Mouse (Mus musculus): ENCODE data around the gene Otol1. TPM values are rescaled to one million over a fixed set of nuclear protein-coding genes. Genes with fewer than 3 reads are reported as not detected.
A peak's percentile ranks its signal among the peaks of the same experiment; 100 is the strongest.

Gene Otol1
- total RNA-seq (2014; fragmentation: Nextera tagmentation) (not detected in 2 replicates), total RNA-seq (2017) (not detected in 2 replicates)

GRCm38 (mm10) chr3:70007313-70007712 is at the start of gene Otol1:
Gene Otol1, plus strand, starts transcription at chr3:70007613.
- no peak for ATAC-seq (replicated peaks; ENCODE audit: poor library complexity, severe bottlenecking)

- ATAC-seq (replicated peaks; ENCODE audit: poor library complexity, severe bottlenecking), result peak; percentile 62; the same call in 1 of the 2 replicates
Measured at GRCm38 (mm10) chr3:69962187-69962586, 45.2 kb upstream of the Otol1 start.

GRCm38 (mm10) chr3:69971482-69972097 is 35.8 kb upstream of the Otol1 start:
- no peak for ATAC-seq (replicated peaks; ENCODE audit: poor library complexity, severe bottlenecking)

GRCm38 (mm10) chr3:69978092-69978491 is 29.3 kb upstream of the Otol1 start:
- peak; percentile 70 for ATAC-seq (replicated peaks; ENCODE audit: poor library complexity, severe bottlenecking)

GRCm38 (mm10) chr3:69993806-69994205 is 13.6 kb upstream of the Otol1 start:
- ATAC-seq (replicated peaks; ENCODE audit: poor library complexity, severe bottlenecking), result no peak

GRCm38 (mm10) chr3:70001540-70001939 is 5.9 kb upstream of the Otol1 start:
- no peak for ATAC-seq (replicated peaks; ENCODE audit: poor library complexity, severe bottlenecking)

- no peak for ATAC-seq (replicated peaks; ENCODE audit: poor library complexity, severe bottlenecking)
Measured at GRCm38 (mm10) chr3:70003126-70003764, 4.2 kb upstream of the Otol1 start.

GRCm38 (mm10) chr3:70003955-70004354 is 3.5 kb upstream of the Otol1 start:
- no peak for ATAC-seq (replicated peaks; ENCODE audit: poor library complexity, severe bottlenecking)

- no peak for ATAC-seq (replicated peaks; ENCODE audit: poor library complexity, severe bottlenecking)
Measured at GRCm38 (mm10) chr3:70004379-70004778, 3.0 kb upstream of the Otol1 start.

GRCm38 (mm10) chr3:70012641-70013040 is 5.2 kb downstream of the Otol1 start:
- ATAC-seq (replicated peaks; ENCODE audit: poor library complexity, severe bottlenecking), result no peak

GRCm38 (mm10) chr3:70026605-70027004 is 19.2 kb downstream of the Otol1 start:
- ATAC-seq (replicated peaks; ENCODE audit: poor library complexity, severe bottlenecking), result no peak

GRCm38 (mm10) chr3:70029260-70029659 is 21.8 kb downstream of the Otol1 start:
- ATAC-seq (replicated peaks; ENCODE audit: poor library complexity, severe bottlenecking), result no peak

GRCm38 (mm10) chr3:70035593-70035992 is 28.2 kb downstream of the Otol1 start:
- ATAC-seq (replicated peaks; ENCODE audit: poor library complexity, severe bottlenecking), result no peak

Other genes with a start within 250 kb of the Otol1 start
- gene Sptssb, start 147.7 kb upstream of the Otol1 start, total RNA-seq (2014; fragmentation: Nextera tagmentation), result not detected in 2 replicates
- gene Sptssb, start 147.7 kb upstream of the Otol1 start, total RNA-seq (2017), result not detected in 2 replicates

Measured in granulocyte monocyte progenitor cell, adult 5-6 weeks (primary cell).